Mouse (Mus musculus) lung, postnatal 36 days (tissue): Measurements from ENCODE around the gene Gm11938.
"Not testable (repeated sequence)": the region's sequence is repeated elsewhere in the genome, so short reads cannot be mapped to it uniquely, and the experiment has no call there.

ENCODE experiments used
- DNase-seq: peaks from one replicate; pipeline ENCODE4 v3.0.0; 2022; ENCODE audit warnings: mixed read lengths

Gm11938 gene

GRCm38 (mm10) chr11:99603208-99603607 lies at the start of gene Gm11938:
Gene Gm11938 (minus strand): TSS chr11:99603308.
- not testable (repeated sequence) for DNase-seq

GRCm38 (mm10) chr11:99650136-99650535 lies 47.0 kb upstream of the Gm11938 start, which contains the start of gene Gm11555:
Gene Gm11555 (minus strand): TSS chr11:99650236.
- DNase-seq = no peak

GRCm38 (mm10) chr11:99646444-99646843 lies 43.3 kb upstream of the Gm11938 start:
- DNase-seq = no peak

- DNase-seq = no peak
Measured at GRCm38 (mm10) chr11:99644351-99644750, 41.2 kb upstream of the Gm11938 start.

- not testable (repeated sequence) for DNase-seq
Measured at GRCm38 (mm10) chr11:99643635-99644139, 40.6 kb upstream of the Gm11938 start, which contains the start of gene Krtap4-7. Gene Krtap4-7 (minus strand): TSS chr11:99644089.

GRCm38 (mm10) chr11:99640926-99641325 lies 37.8 kb upstream of the Gm11938 start:
- no peak for DNase-seq

GRCm38 (mm10) chr11:99637086-99637485 lies 34.0 kb upstream of the Gm11938 start:
- no peak for DNase-seq

- no peak for DNase-seq
Measured at GRCm38 (mm10) chr11:99634653-99635134, 31.6 kb upstream of the Gm11938 start, which contains the start of gene Krtap4-2. Gene Krtap4-2 (minus strand): TSS chr11:99635084.

GRCm38 (mm10) chr11:99633293-99633692 lies 30.2 kb upstream of the Gm11938 start:
- DNase-seq = no peak

- no peak for DNase-seq
Measured at GRCm38 (mm10) chr11:99630890-99631289, 27.8 kb upstream of the Gm11938 start.

GRCm38 (mm10) chr11:99628138-99628537 lies 25.0 kb upstream of the Gm11938 start, which contains the start of gene Krtap4-1:
Gene Krtap4-1 (minus strand): TSS chr11:99628238.
- DNase-seq = no peak

- DNase-seq = no peak
Measured at GRCm38 (mm10) chr11:99620335-99620734, 17.2 kb upstream of the Gm11938 start, which contains the start of gene Gm11562. Gene Gm11562 (minus strand): TSS chr11:99620435.

- DNase-seq = no peak
Measured at GRCm38 (mm10) chr11:99614796-99615363, 11.8 kb upstream of the Gm11938 start, which contains the start of gene Krtap2-4. Gene Krtap2-4 (minus strand): TSS chr11:99614846.

GRCm38 (mm10) chr11:99610089-99610488 lies 7.0 kb upstream of the Gm11938 start, which contains the start of gene Gm11937:
Gene Gm11937 (minus strand): TSS chr11:99610189.
- not testable (repeated sequence) for DNase-seq

GRCm38 (mm10) chr11:99609126-99609525 lies 6.0 kb upstream of the Gm11938 start:
- no peak for DNase-seq

- DNase-seq = not testable (repeated sequence)
Measured at GRCm38 (mm10) chr11:99597742-99598141, 5.4 kb downstream of the Gm11938 start, which contains the start of gene Krtap9-3. Gene Krtap9-3 (minus strand): TSS chr11:99598105.

- no peak for DNase-seq
Measured at GRCm38 (mm10) chr11:99590981-99591380, 12.1 kb downstream of the Gm11938 start, which contains the start of gene Krtap1-3. Gene Krtap1-3 (minus strand): TSS chr11:99591339.

GRCm38 (mm10) chr11:99585096-99585495 lies 18.0 kb downstream of the Gm11938 start:
- DNase-seq = no peak

- no peak for DNase-seq
Measured at GRCm38 (mm10) chr11:99583245-99583704, 19.8 kb downstream of the Gm11938 start, which contains the start of gene Krtap1-4. Gene Krtap1-4 (minus strand): TSS chr11:99583654.

- peak; percentile 32 for DNase-seq
Measured at GRCm38 (mm10) chr11:99581564-99581963, 21.5 kb downstream of the Gm11938 start.

- DNase-seq = no peak
Measured at GRCm38 (mm10) chr11:99581051-99581450, 22.1 kb downstream of the Gm11938 start.

GRCm38 (mm10) chr11:99580636-99581035 lies 22.5 kb downstream of the Gm11938 start, which contains the start of gene Krtap1-5:
Gene Krtap1-5 (minus strand): TSS chr11:99581016.
- no peak for DNase-seq

- DNase-seq = peak; percentile 84
Measured at GRCm38 (mm10) chr11:99574106-99574505, 29.0 kb downstream of the Gm11938 start.

GRCm38 (mm10) chr11:99573164-99573563 lies 29.9 kb downstream of the Gm11938 start:
- no peak for DNase-seq
